Mouse (Mus musculus) liver, embryonic 11.5 days (tissue): Measurements from ENCODE around the gene Slc35e4. TPM values are rescaled to one million over a fixed set of nuclear protein-coding genes. Genes with fewer than 3 reads are reported as not detected.
A peak's percentile ranks its signal among the peaks of the same experiment; 100 is the strongest.

Experiments used
- ATAC-seq: fragments of 200-750 bp; cut with Nextera tagmentation; replicated peaks from 2 replicates; pipeline ENCODE4 v1.8.0; 2017; ENCODE audit warnings: moderate number of reproducible peaks, mild to moderate bottlenecking, moderate TSS enrichment, moderate library complexity; ENCODE audit not compliant: low FRiP score
- DNase-seq: peaks from one replicate; pipeline ENCODE4 v3.0.0-alpha.2; 2017; ENCODE audit warnings: low spot score
- H3K27ac ChIP-seq: fragments of 300-500 bp; sonication (generic); 2 replicates; pipeline ENCODE4 v1.5.1; 2014; ENCODE audit warnings: mild to moderate bottlenecking, low read depth, low read length, control low read depth
- H3K27me3 ChIP-seq: fragments of 300-500 bp; sonication (generic); replicated peaks from 2 replicates; pipeline ENCODE4 v1.6.1; 2014; ENCODE audit warnings: low read length, mixed read lengths; ENCODE audit not compliant: control insufficient read depth, insufficient read depth
- H3K36me3 ChIP-seq: fragments of 300-500 bp; sonication (generic); 2 replicates; pipeline ENCODE4 v1.6.1; 2014; ENCODE audit warnings: mild to moderate bottlenecking, low read length, moderate library complexity, mixed read lengths; ENCODE audit not compliant: control insufficient read depth, insufficient read depth
- H3K4me1 ChIP-seq: fragments of 300-500 bp; sonication (generic); replicated peaks from 2 replicates; pipeline ENCODE4 v1.6.1; 2014; ENCODE audit warnings: low read length, mixed read lengths; ENCODE audit not compliant: control insufficient read depth, insufficient read depth
- H3K4me2 ChIP-seq: fragments of 300-500 bp; sonication (generic); 2 replicates; pipeline ENCODE4 v1.6.1; 2014; ENCODE audit warnings: mild to moderate bottlenecking, control low read depth, moderate library complexity
- H3K4me3 ChIP-seq: fragments of 300-500 bp; sonication (generic); 2 replicates; pipeline ENCODE4 v1.5.1; 2014; ENCODE audit warnings: low read depth, low read length, control low read depth
- H3K9ac ChIP-seq: fragments of 300-500 bp; sonication (generic); 2 replicates; pipeline ENCODE4 v1.6.1; 2014; ENCODE audit warnings: low read depth, low read length, control low read depth
- H3K9me3 ChIP-seq: fragments of 300-500 bp; sonication (generic); 2 replicates; pipeline ENCODE4 v1.6.1; 2016; ENCODE audit warnings: low read length, inconsistent platforms, mixed read lengths; ENCODE audit not compliant: control insufficient read depth
- WGBS: fragments of 180-500 bp; shearing (Covaris S2); extraction: QIAGEN DNeasy Blood & Tissue Kit; methylation state at CpG from one replicate; pipeline ENCODE4 v1.1.7; 2014; 5-methylcytosine and 5-hydroxymethylcytosine counted together
- polyA plus RNA-seq: library from polyadenylated mRNA; unstranded; fragments of >200 nt; fragmentation: Nextera tagmentation; extraction: Ambion mirVana; gene quantifications from 2 replicates; pipeline ENCODE4 v1.2.1, GENCODE M21; 2014

Slc35e4 gene
- polyA plus RNA-seq, 1 experiment from 2014 or later, result 1.4 TPM

DNA sequence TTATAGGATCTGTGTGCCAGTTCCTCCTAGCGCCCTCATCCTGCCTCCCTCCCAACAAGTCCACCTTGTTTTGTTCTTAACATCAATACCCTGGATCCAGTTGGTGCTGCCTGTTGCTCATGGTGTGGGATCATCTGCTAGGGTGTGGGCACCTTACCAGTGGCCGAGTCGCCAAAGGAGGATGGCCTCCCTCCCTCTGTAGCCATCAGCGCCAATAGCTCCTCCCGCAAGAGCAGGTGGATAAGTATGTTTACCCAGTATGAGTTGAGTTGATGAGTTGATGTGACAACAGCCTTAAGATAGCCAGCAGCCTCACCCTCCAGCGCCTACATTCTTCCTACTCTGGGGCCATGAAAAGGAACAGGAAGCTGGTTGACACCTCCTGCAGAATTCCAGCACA, 14.2 kb downstream of the Slc35e4 start:
- ATAC-seq, result no peak
- Histone ChIP-seq H3K27ac (no peak overlapping the region), H3K9me3 (no peaks in the 10 kb centered on the region), H3K27me3 (no peaks in the 10 kb centered on the region), H3K36me3 (no peaks in the 10 kb centered on the region), H3K4me2 (no peak overlapping the region), H3K4me3 (no peak overlapping the region), H3K4me1 (peaks cover 2% of the 10 kb centered on the region), H3K9ac (no peak overlapping the region)
- 67% methylated on average over 6 of the region's 6 CpGs for WGBS
- no peak for DNase-seq

- WGBS, result 89% methylated on average over 1 of the region's 1 CpGs
These were observed 18.5 kb downstream of the Slc35e4 start for GRCm38 (mm10) chr11:3895933-3896332.

DNA sequence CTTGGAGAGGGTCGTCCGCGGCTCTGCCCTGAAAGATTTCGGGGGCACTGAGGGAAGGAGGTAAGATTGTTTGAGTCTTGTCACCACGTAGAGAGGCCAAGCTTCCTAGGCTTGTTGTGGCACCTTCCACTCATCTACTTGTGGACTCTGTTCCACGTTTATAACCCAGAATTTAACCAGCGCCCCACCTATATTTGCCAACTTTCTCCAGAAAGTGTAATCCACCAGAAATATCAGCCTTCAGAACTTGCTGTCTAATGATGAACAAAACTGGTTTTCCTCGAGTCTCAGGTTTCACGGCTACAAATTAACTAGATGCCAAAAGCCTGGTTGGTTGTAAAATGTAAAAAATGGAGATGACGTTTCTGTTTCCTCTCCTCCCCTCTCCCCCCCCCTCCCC, 19.0 kb downstream of the Slc35e4 start:
- Histone ChIP-seq H3K27ac (peak overlapping the region; percentile 66), H3K9me3 (no peaks in the 10 kb centered on the region), H3K9ac (peak overlapping the region; percentile 67), H3K27me3 (no peaks in the 10 kb centered on the region), H3K4me3 (peak overlapping the region; percentile 55), H3K4me1 (peaks cover 3% of the 10 kb centered on the region), H3K4me2 (peak overlapping the region; percentile 95), H3K36me3 (no peaks in the 10 kb centered on the region)
- DNase-seq (no peak), ATAC-seq (no peak)
- 4% methylated on average over 10 of the region's 10 CpGs for WGBS

More at GRCm38 (mm10) chr11:3895933-3896332, 18.5 kb downstream of the Slc35e4 start:
- no peak overlapping the region for H3K9ac ChIP-seq
- peaks cover 3% of the 10 kb centered on the region for H3K4me1 ChIP-seq
- H3K4me3 ChIP-seq, result no peak overlapping the region
- ATAC-seq, result no peak
- no peak overlapping the region for H3K4me2 ChIP-seq
- no peaks in the 10 kb centered on the region for H3K9me3 ChIP-seq
- no peaks in the 10 kb centered on the region for H3K36me3 ChIP-seq
- H3K27me3 ChIP-seq, result no peaks in the 10 kb centered on the region
- no peak overlapping the region for H3K27ac ChIP-seq
- DNase-seq, result no peak

- ATAC-seq (peak; percentile 98), DNase-seq (peak; percentile 94)
- Histone ChIP-seq H3K36me3 (no peaks in the 10 kb centered on the region), H3K27me3 (no peaks in the 10 kb centered on the region), H3K27ac (peak within 1 kb of the TSS; percentile 66), H3K4me2 (peak within 1 kb of the TSS; percentile 95), H3K9ac (peak within 1 kb of the TSS; percentile 67), H3K4me3 (peak within 1 kb of the TSS; percentile 55), H3K4me1 (peaks cover 3% of the 10 kb centered on the region), H3K9me3 (no peaks in the 10 kb centered on the region)
- WGBS, result 3% methylated on average over 46 of the region's 46 CpGs
These were observed 19.8 kb downstream of the Slc35e4 start, which contains the start of the genes 4921536K21Rik and Dusp18 for GRCm38 (mm10) chr11:3894406-3895281. 4921536K21Rik (minus strand) TSS chr11:3895098. Dusp18 (plus strand) TSS chr11:3895240.

DNA sequence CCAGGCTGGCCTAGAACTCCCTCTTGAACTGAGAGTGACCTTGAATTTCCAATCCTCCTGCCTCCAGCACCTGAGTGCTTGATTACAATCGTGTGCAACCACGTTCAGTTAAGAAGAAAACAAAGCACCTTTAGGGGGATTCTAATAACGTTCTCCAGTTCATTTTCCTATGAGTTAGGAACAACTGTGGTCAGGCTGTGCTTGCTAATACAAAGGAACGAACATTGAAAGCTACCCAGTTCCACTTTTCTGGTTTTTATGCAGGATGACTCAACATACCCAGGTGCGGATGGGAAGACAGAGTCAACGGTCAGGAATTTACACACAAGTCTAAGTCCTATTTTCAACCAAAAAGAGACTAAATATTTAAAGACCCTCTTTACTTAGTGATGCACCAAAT, 20.5 kb downstream of the Slc35e4 start:
- H3K4me1 ChIP-seq, result peaks cover 3% of the 10 kb centered on the region
- no peak overlapping the region for H3K27ac ChIP-seq
- 74% methylated on average over 6 of the region's 6 CpGs for WGBS
- ATAC-seq (no peak), DNase-seq (no peak)
- peak overlapping the region; percentile 95; the same call in 1 of the 2 replicates for H3K4me2 ChIP-seq
- H3K9ac ChIP-seq, result no peak overlapping the region
- no peaks in the 10 kb centered on the region for H3K36me3 ChIP-seq
- no peaks in the 10 kb centered on the region for H3K27me3 ChIP-seq
- H3K4me3 ChIP-seq, result no peak overlapping the region
- H3K9me3 ChIP-seq, result no peaks in the 10 kb centered on the region

DNA sequence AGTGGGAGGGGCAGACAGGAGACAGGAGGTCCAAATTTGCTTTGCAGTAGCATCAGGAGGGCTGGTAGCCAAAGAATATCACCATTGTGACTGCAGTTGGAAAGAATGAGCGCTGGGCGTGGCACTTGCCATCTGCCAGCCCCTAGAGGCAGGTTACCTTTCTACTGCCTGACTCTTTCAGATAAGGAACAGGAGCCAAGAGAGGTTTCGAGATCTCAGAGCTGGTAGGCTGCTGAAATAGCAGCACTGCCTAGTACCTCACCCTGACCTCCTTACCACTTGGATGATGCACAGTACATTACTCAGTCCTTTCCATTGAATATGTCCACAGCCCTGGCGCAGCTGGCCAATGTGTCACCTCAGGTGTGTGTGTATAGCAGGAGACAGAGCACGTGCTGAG, 27.1 kb downstream of the Slc35e4 start:
- WGBS, result 58% methylated on average over 5 of the region's 5 CpGs
- no peaks in the 10 kb centered on the region for H3K27me3 ChIP-seq

DNA sequence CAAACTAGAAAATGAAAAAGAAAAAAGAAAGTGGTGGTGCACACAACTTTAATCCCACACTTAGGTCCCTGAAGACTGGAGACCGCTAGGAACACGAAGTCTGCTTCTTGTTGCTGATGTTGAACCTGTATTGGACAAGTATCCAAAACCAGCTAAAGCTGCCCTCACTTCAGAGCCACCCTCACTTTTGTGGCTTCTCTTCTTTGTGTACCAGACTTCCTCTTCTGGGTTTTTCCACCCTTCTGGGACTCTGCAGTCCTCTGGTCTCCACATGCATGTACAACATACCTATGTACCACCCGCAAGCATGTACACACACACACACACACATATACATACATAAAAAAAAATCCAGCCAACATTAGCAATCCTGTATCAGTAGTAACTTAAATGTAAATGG, 30.8 kb downstream of the Slc35e4 start:
- 0 out of 2 replicates have a peak, but pooled peaks cover 3% of the 10 kb centered on the region for H3K27me3 ChIP-seq
- WGBS, result 73% methylated on average over 3 of the region's 3 CpGs
- no peak overlapping the region for H3K27ac ChIP-seq
- no peak overlapping the region for H3K9ac ChIP-seq
- no peak overlapping the region for H3K4me3 ChIP-seq
- peaks cover 3% of the 10 kb centered on the region; the same call in 1 of the 2 replicates for H3K4me1 ChIP-seq
- DNase-seq (no peak), ATAC-seq (no peak)
- no peaks in the 10 kb centered on the region for H3K9me3 ChIP-seq
- no peaks in the 10 kb centered on the region for H3K36me3 ChIP-seq
- H3K4me2 ChIP-seq, result no peak overlapping the region

More for the DNA sequence above, 27.1 kb downstream of the Slc35e4 start:
- Histone ChIP-seq H3K27ac (no peak overlapping the region), H3K4me1 (peaks cover 3% of the 10 kb centered on the region; the same call in 1 of the 2 replicates), H3K9me3 (no peaks in the 10 kb centered on the region), H3K4me2 (no peak overlapping the region), H3K36me3 (no peaks in the 10 kb centered on the region), H3K9ac (no peak overlapping the region), H3K4me3 (no peak overlapping the region)
- peak; percentile 94 for ATAC-seq
- no peak for DNase-seq

GRCm38 (mm10) chr11:3879836-3880235, 34.6 kb downstream of the Slc35e4 start:
- H3K27ac ChIP-seq, result no peak overlapping the region
- 0 out of 2 replicates have a peak, but pooled peaks cover 3% of the 10 kb centered on the region for H3K27me3 ChIP-seq
- DNase-seq (peak; percentile 57), ATAC-seq (peak; percentile 45; the same call in 1 of the 2 replicates)
- no peaks in the 10 kb centered on the region; the same call in 1 of the 2 replicates for H3K4me1 ChIP-seq
- no peak overlapping the region for H3K4me3 ChIP-seq
- 37% methylated on average over 2 of the region's 2 CpGs for WGBS
- H3K9me3 ChIP-seq, result no peaks in the 10 kb centered on the region
- no peak overlapping the region for H3K4me2 ChIP-seq
- no peak overlapping the region for H3K9ac ChIP-seq
- H3K36me3 ChIP-seq, result no peaks in the 10 kb centered on the region
